Mouse (Mus musculus) embryonic fibroblast, embryonic 13.5 days (primary cell): Measurements from ENCODE around the gene Hells. TPM values are rescaled to one million over a fixed set of nuclear protein-coding genes. Genes with fewer than 3 reads are reported as not detected.

Experiments used
- H3K27ac ChIP-seq: 2 replicates; pipeline ENCODE4 v1.5.1; 2012; ENCODE audit warnings: low read length, control low read depth, inconsistent platforms; ENCODE audit not compliant: insufficient read depth
- H3K4me1 ChIP-seq: 2 replicates; pipeline ENCODE4 v1.6.1; 2011; ENCODE audit warnings: low read length; ENCODE audit not compliant: control insufficient read depth, insufficient read depth
- H3K4me3 ChIP-seq: 2 replicates; pipeline ENCODE4 v1.5.1; 2011; ENCODE audit warnings: mild to moderate bottlenecking, control low read depth, low read length; ENCODE audit not compliant: insufficient read depth
- CTCF ChIP-seq: IDR thresholded peaks from 2 replicates; pipeline ENCODE4 v1.5.1; 2011; ENCODE audit warnings: mild to moderate bottlenecking, control low read depth, low read length, moderate library complexity, borderline replicate concordance; ENCODE audit not compliant: insufficient read depth
- POLR2A ChIP-seq: IDR thresholded peaks from 2 replicates; pipeline ENCODE4 v1.6.1; 2011; ENCODE audit warnings: low read depth, mild to moderate bottlenecking, control low read depth, low read length, moderate library complexity
- polyA plus RNA-seq: library from polyadenylated mRNA; stranded (reverse); fragments of >200 nt; gene quantifications from 2 replicates; pipeline ENCODE4 v1.2.4, GENCODE M21; 2011; ENCODE audit warnings: low read depth; ENCODE audit not compliant: missing spikeins, insufficient read length

Gene Hells
- polyA plus RNA-seq, 1 experiment, result 131 TPM

GRCm38 (mm10) chr19:39005132-39005531 is 74.4 kb downstream of the Hells start:
- Histone ChIP-seq H3K27ac (no peak overlapping the region), H3K4me1 (no peaks in the 10 kb centered on the region), H3K4me3 (no peak overlapping the region)
- no peak for TF ChIP-seq CTCF
- no peak for TF ChIP-seq POLR2A

- Histone ChIP-seq H3K4me1 (no peaks in the 10 kb centered on the region), H3K4me3 (no peak within 1 kb of the TSS), H3K27ac (no peak within 1 kb of the TSS)
- TF ChIP-seq POLR2A (no peak), CTCF (no peak)
These were observed 76.0 kb downstream of the Hells start, which contains the start of gene Cyp2c55 for GRCm38 (mm10) chr19:39006715-39007114. TSS of gene Cyp2c55 (plus strand) at chr19:39007019.

Other genes with a start within 250 kb of the Hells start
- 20.7 and 22.6 TPM in 2 replicates for gene Noc3l, start 111.7 kb upstream of the Hells start, polyA plus RNA-seq
- gene Tbc1d12, start 94.3 kb upstream of the Hells start, polyA plus RNA-seq, result 9.3 and 9.8 TPM in 2 replicates
- 0.44 TPM in 1 of 2 replicates, not detected in the other for gene Cyp2c55, start 76.1 kb downstream of the Hells start, polyA plus RNA-seq
- gene Cyp2c65, start 130.1 kb downstream of the Hells start, polyA plus RNA-seq, result not detected in 2 replicates
- gene Cyp2c66, start 183.0 kb downstream of the Hells start, polyA plus RNA-seq, result not detected in 2 replicates